Mouse (Mus musculus) testis, adult 2 months (tissue): Measurements from ENCODE around the gene Qrich1.

ENCODE experiments used
- CTCF ChIP-seq: fragments of 200-500 bp; IDR thresholded peaks from 2 replicates; pipeline ENCODE4 v1.5.1; 2012; ENCODE audit warnings: low read depth, mild to moderate bottlenecking, inconsistent platforms, low read length, moderate library complexity; ENCODE audit not compliant: control insufficient read depth, insufficient read depth, insufficient replicate concordance
- POLR2A ChIP-seq: fragments of 200-500 bp; IDR thresholded peaks from 2 replicates; pipeline ENCODE4 v1.6.1; 2012; ENCODE audit warnings: low read depth, mild to moderate bottlenecking, inconsistent platforms, low read length, moderate library complexity; ENCODE audit not compliant: control insufficient read depth

DNA sequence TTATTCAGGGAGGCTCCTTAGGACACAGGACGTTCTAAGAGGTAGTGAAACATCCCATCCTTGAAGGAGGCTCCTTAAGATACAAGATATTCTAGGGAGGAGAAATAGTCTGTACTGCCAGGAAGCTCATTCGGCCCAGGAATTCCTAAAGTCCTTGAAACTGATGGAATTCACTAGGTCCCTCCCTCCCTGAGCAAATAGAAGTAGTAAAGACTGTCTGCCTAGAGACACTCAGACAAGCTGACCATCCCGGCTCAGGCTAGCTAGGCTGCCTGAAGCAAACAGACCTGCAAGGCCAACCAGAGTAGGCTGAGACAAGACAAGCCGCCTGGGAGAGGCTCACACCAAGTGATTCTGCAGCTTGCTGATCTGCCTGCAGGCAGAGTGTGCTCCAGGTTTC, 46.8 kb upstream of the Qrich1 start:
- TF ChIP-seq POLR2A (peak; percentile 34; the same call in 1 of the 2 replicates), CTCF (no peak)
